Mouse (Mus musculus): ENCODE results near the gene Ppp1r1a. TPM values are rescaled to one million over a fixed set of nuclear protein-coding genes. Genes with fewer than 3 reads are reported as not detected.
A peak's percentile ranks its signal among the peaks of the same experiment; 100 is the strongest.

The Ppp1r1a gene
- polyA plus RNA-seq, 1 experiment from 2014 or later, result 3.5 TPM

DNA sequence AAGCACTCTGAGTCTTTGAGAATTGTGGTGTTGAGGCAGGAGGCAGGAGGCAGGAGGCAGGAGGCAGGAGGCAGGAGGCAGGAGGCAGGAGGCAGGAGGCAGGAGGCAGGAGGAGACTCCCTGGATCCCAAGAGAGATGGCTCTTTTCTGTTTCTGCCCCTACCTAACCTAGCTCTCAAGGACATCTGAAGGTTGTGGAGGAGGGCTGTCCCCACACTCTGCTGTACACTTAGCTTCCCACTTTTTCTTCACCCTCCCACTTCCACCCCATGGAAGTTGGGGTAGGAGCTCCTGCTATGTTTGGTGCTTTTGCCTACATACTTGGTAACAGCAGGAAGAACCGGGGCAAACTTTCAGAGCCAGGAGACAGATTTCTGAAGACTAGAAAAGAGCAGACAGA lies 2.0 kb downstream of the Ppp1r1a start:
- Histone ChIP-seq H3K9me3 (ENCODE audit: low read length) (no peaks in the 10 kb centered on the region), H3K4me1 (ENCODE audit: insufficient read depth) (no peaks in the 10 kb centered on the region), H3K36me3 (replicated peaks; ENCODE audit: insufficient read depth, low read length) (no peaks in the 10 kb centered on the region), H3K4me3 (ENCODE audit: low read depth, low read length) (no peak overlapping the region), H3K27ac (ENCODE audit: low read depth) (no peak overlapping the region), H3K9ac (replicated peaks) (no peak overlapping the region), H3K4me2 (ENCODE audit: low read depth, low read length) (no peak overlapping the region), H3K27me3 (ENCODE audit: insufficient read depth, low read length) (peaks cover 24% of the 10 kb centered on the region)
- no peak for ATAC-seq
- no peak for TF ChIP-seq EP300 (IDR thresholded peaks at IDR 0.05; ENCODE audit: low read depth)
- TF ChIP-seq CTCF (IDR thresholded peaks at IDR 0.05; ENCODE audit: low read depth), result no peak
- 62% methylated on average over 1 of the region's 1 CpGs for WGBS (ENCODE audit: insufficient replicate concordance)
- peak; percentile 5 for DNase-seq

DNA sequence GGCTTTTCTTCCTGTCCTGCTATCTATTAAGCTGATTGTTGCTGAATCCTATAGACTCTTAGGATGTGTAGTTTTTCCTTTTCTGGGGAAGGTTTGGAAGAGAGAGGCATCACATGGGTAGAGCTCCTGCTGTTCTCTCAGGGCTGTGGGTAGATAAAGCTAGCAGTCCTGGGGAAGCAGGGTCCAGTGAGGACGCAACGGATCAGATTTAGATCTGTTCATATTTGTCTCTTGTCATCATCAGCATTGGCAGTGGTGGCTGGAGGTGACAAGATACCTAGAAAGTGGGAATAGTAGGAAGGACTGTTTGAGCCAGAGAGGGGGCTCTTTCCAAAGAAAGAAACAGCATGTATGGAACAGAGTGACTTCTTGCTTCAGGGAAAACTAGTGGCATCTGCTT lies 2.8 kb downstream of the Ppp1r1a start:
- TF ChIP-seq CTCF (IDR thresholded peaks at IDR 0.05; ENCODE audit: low read depth), result no peak
- TF ChIP-seq EP300 (IDR thresholded peaks at IDR 0.05; ENCODE audit: low read depth), result no peak
- Histone ChIP-seq H3K9ac (replicated peaks) (no peak overlapping the region), H3K9me3 (ENCODE audit: low read length) (no peaks in the 10 kb centered on the region), H3K36me3 (replicated peaks; ENCODE audit: insufficient read depth, low read length) (no peaks in the 10 kb centered on the region), H3K27me3 (ENCODE audit: insufficient read depth, low read length) (peaks cover 24% of the 10 kb centered on the region), H3K4me3 (ENCODE audit: low read depth, low read length) (no peak overlapping the region), H3K27ac (ENCODE audit: low read depth) (no peak overlapping the region), H3K4me2 (ENCODE audit: low read depth, low read length) (no peak overlapping the region), H3K4me1 (ENCODE audit: insufficient read depth) (no peaks in the 10 kb centered on the region)
- no peak for DNase-seq
- ATAC-seq, result no peak
- WGBS (ENCODE audit: insufficient replicate concordance), result 59% methylated on average over 2 of the region's 2 CpGs

DNA sequence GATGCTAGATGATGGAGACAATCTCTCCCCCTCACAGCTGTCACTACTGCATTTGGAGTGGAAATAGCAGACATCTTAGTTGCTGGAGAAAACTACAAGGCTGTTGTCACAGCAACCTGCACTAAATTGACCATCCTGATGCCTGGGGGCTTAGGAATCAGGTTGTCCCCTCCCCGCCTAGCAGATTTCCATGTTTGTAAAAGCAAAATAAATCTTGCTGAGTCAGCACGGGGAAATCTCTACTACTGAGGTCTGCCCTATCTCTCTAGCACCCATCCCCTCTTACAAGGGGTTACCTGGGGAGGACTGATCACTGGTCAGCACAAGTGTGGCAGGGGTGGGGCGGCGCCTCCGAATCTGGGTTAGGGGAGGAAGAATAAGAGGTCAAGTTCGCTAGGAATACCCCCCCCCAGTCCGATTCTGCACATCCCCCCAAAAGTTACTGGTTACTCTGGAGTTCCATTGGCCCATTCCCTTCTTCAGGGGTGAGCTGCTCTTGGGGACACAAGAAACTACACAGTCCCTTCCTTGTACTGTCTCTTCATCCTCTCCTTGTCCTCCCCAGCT lies 3.7 kb downstream of the Ppp1r1a start:
- DNase-seq (no peak), ATAC-seq (no peak)
- no peak overlapping the region for H3K4me2 ChIP-seq (ENCODE audit: low read depth, low read length)
- TF ChIP-seq CTCF (IDR thresholded peaks at IDR 0.05; ENCODE audit: low read depth) (no peak), EP300 (IDR thresholded peaks at IDR 0.05; ENCODE audit: low read depth) (no peak)
- 73% methylated on average over 7 of the region's 7 CpGs for WGBS (ENCODE audit: insufficient replicate concordance)
- peaks cover 24% of the 10 kb centered on the region for H3K27me3 ChIP-seq (ENCODE audit: insufficient read depth, low read length)
- H3K9ac ChIP-seq (replicated peaks), result no peak overlapping the region
- no peak overlapping the region for H3K4me3 ChIP-seq (ENCODE audit: low read depth, low read length)
- no peaks in the 10 kb centered on the region for H3K4me1 ChIP-seq (ENCODE audit: insufficient read depth)
- H3K36me3 ChIP-seq (replicated peaks; ENCODE audit: insufficient read depth, low read length), result no peaks in the 10 kb centered on the region
- H3K27ac ChIP-seq (ENCODE audit: low read depth), result no peak overlapping the region
- H3K9me3 ChIP-seq (ENCODE audit: low read length), result no peaks in the 10 kb centered on the region

DNA sequence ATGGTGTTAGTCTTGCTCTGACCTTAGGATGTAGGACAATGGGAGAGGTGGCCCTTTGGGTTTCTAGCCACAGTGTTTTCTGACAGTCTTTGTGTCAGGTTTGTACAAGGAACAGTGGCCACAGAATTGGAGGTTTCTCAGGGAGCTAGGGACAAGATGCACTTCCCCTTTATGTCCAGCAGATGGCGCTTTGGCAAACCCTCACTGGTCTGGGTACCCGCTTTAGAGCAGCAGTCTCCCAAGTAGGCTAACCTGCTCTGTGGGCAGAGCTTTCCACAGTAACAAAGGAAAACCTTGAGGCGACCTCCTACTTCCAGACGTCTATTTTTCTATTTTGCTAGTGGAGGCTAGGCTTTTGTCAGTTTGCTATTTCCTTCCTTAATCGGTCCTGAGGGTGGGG lies 7.4 kb downstream of the Ppp1r1a start:
- WGBS (ENCODE audit: insufficient replicate concordance), result 11% methylated on average over 5 of the region's 5 CpGs
- TF ChIP-seq EP300 (IDR thresholded peaks at IDR 0.05; ENCODE audit: low read depth) (no peak), CTCF (IDR thresholded peaks at IDR 0.05; ENCODE audit: low read depth) (peak; percentile 91)
- Histone ChIP-seq H3K27ac (ENCODE audit: low read depth) (no peak overlapping the region), H3K9me3 (ENCODE audit: low read length) (no peaks in the 10 kb centered on the region), H3K4me3 (ENCODE audit: low read depth, low read length) (no peak overlapping the region), H3K27me3 (ENCODE audit: insufficient read depth, low read length) (0 out of 2 replicates have a peak, but pooled peaks cover 4% of the 10 kb centered on the region), H3K4me2 (ENCODE audit: low read depth, low read length) (no peak overlapping the region), H3K36me3 (replicated peaks; ENCODE audit: insufficient read depth, low read length) (no peaks in the 10 kb centered on the region), H3K9ac (replicated peaks) (no peak overlapping the region), H3K4me1 (ENCODE audit: insufficient read depth) (no peaks in the 10 kb centered on the region)
- DNase-seq (peak; percentile 45), ATAC-seq (0 out of 2 replicates have a peak, but pooled peaks have one; percentile 36)

DNA sequence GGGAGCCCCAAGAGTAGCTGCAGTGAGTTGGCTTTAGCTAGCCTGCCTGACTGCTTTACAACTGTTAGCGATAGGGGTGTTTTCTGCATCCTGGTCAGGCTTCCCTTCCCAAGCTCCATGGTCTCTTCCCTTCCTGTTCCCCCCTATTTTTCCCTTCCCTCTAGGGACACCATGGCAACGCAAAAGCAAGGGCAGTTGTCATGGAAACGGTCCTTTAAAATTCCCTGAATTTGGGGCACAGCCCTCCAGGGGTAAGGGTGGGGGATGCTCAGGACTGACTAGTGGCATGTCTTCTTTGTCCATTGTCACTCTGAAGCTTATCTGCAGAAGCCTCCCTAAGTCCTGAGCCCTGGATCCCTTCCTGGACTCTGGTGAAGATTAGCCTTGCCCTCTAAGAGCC lies 14.6 kb downstream of the Ppp1r1a start:
- Histone ChIP-seq H3K36me3 (replicated peaks; ENCODE audit: insufficient read depth, low read length) (no peaks in the 10 kb centered on the region), H3K4me3 (ENCODE audit: low read depth, low read length) (no peak overlapping the region), H3K9me3 (ENCODE audit: low read length) (no peaks in the 10 kb centered on the region), H3K4me2 (ENCODE audit: low read depth, low read length) (no peak overlapping the region), H3K9ac (replicated peaks) (no peak overlapping the region), H3K4me1 (ENCODE audit: insufficient read depth) (no peaks in the 10 kb centered on the region), H3K27me3 (ENCODE audit: insufficient read depth, low read length) (no peaks in the 10 kb centered on the region), H3K27ac (ENCODE audit: low read depth) (no peak overlapping the region)
- 67% methylated on average over 3 of the region's 3 CpGs for whole genome bisulfite sequencing (ENCODE audit: insufficient replicate concordance)
- TF ChIP-seq EP300 (IDR thresholded peaks at IDR 0.05; ENCODE audit: low read depth), result no peak
- no peak for ATAC-seq
- DNase-seq, result no peak

DNA sequence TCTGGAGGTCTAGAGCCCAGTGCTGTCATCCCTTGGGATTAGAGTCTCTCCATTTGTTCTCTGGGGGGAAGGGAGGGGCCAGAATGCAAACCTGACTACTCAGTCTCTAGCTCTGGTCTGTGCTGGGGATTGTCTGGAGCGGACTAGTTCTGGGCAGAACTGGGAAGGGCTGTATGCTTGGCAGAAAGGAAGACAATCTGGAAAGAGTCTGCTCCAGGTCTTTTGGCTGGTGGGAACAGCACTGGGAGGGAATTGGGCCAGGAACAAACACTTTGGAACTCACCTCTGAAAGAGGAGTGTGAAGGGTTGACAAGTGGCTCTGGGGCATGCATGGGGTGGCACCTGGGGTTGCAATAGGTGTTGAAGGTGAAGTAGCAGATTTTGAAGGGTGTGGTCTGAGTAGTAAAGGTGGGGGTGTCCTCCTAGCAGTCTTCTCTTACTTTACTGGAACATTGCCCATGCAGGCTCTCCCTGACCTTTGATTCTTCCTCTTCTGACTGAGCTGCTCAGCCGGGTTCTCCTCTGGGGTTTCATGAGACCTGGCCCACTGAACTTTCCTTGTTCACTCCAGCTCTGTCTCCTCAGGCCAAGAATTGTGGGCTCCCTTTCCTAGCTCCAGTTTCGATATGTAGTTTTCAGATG lies 15.2 kb downstream of the Ppp1r1a start:
- DNase-seq, result no peak
- Histone ChIP-seq H3K9me3 (ENCODE audit: low read length) (no peaks in the 10 kb centered on the region), H3K4me3 (ENCODE audit: low read depth, low read length) (no peak overlapping the region), H3K4me2 (ENCODE audit: low read depth, low read length) (no peak overlapping the region), H3K27ac (ENCODE audit: low read depth) (no peak overlapping the region), H3K9ac (replicated peaks) (no peak overlapping the region), H3K27me3 (ENCODE audit: insufficient read depth, low read length) (no peaks in the 10 kb centered on the region), H3K4me1 (ENCODE audit: insufficient read depth) (no peaks in the 10 kb centered on the region), H3K36me3 (replicated peaks; ENCODE audit: insufficient read depth, low read length) (no peaks in the 10 kb centered on the region)
- TF ChIP-seq CTCF (IDR thresholded peaks at IDR 0.05; ENCODE audit: low read depth) (no peak), EP300 (IDR thresholded peaks at IDR 0.05; ENCODE audit: low read depth) (no peak)
- no peak for ATAC-seq
- 57% methylated on average over 3 of the region's 3 CpGs for WGBS (ENCODE audit: insufficient replicate concordance)

Data from liver, postnatal 0 days (tissue).